Mouse (Mus musculus) heart, embryonic 16.5 days (tissue): ENCODE data around the gene Kcnk16. TPM values are rescaled to one million over a fixed set of nuclear protein-coding genes. Genes with fewer than 3 reads are reported as not detected.
A peak's percentile ranks its signal among the peaks of the same experiment; 100 is the strongest.

Experiments used
- ATAC-seq: fragments of 200-750 bp; cut with Nextera tagmentation; replicated peaks from 2 replicates; pipeline ENCODE4 v1.8.0; 2017; ENCODE audit warnings: moderate number of reproducible peaks; ENCODE audit not compliant: insufficient read depth, low FRiP score; ENCODE audit errors: extremely low read depth
- H3K27ac ChIP-seq: fragments of 300-500 bp; sonication (generic); 2 replicates; pipeline ENCODE4 v1.5.1; 2014; ENCODE audit warnings: mild to moderate bottlenecking, low read length, control low read depth, moderate library complexity
- H3K27me3 ChIP-seq: fragments of 300-500 bp; sonication (generic); 2 replicates; pipeline ENCODE4 v1.6.1; 2014; ENCODE audit warnings: low read length, mixed read lengths; ENCODE audit not compliant: control insufficient read depth, insufficient read depth
- H3K36me3 ChIP-seq: fragments of 300-500 bp; sonication (generic); 2 replicates; pipeline ENCODE4 v1.6.1; 2014; ENCODE audit not compliant: control insufficient read depth, insufficient read depth
- H3K4me1 ChIP-seq: fragments of 300-500 bp; sonication (generic); 2 replicates; pipeline ENCODE4 v1.6.1; 2014; ENCODE audit warnings: low read length, mixed read lengths; ENCODE audit not compliant: control insufficient read depth, insufficient read depth
- H3K4me2 ChIP-seq: fragments of 300-500 bp; sonication (generic); 2 replicates; pipeline ENCODE4 v1.6.1; 2014; ENCODE audit warnings: low read depth, mild to moderate bottlenecking, control low read depth, low read length
- H3K4me3 ChIP-seq: fragments of 300-500 bp; sonication (generic); 2 replicates; pipeline ENCODE4 v1.5.1; 2014; ENCODE audit warnings: mild to moderate bottlenecking, control low read depth, low read length
- H3K9ac ChIP-seq: fragments of 300-500 bp; sonication (generic); 2 replicates; pipeline ENCODE4 v1.6.1; 2014; ENCODE audit warnings: low read length, control low read depth
- H3K9me3 ChIP-seq: fragments of 300-500 bp; sonication (generic); replicated peaks from 2 replicates; pipeline ENCODE4 v1.6.1; 2016; ENCODE audit warnings: low read length; ENCODE audit not compliant: control insufficient read depth
- WGBS: fragments of 180-500 bp; shearing (Covaris S2); extraction: QIAGEN DNeasy Blood & Tissue Kit; methylation state at CpG from one replicate; pipeline ENCODE4 v1.1.7; 2014; 5-methylcytosine and 5-hydroxymethylcytosine counted together
- polyA plus RNA-seq: library from polyadenylated mRNA; unstranded; fragments of >200 nt; fragmentation: Nextera tagmentation; extraction: Ambion mirVana; gene quantifications from 2 replicates; pipeline ENCODE4 v1.2.1, GENCODE M21; 2015

The Kcnk16 gene
- polyA plus RNA-seq, 1 experiment from 2014 or later: not detected

DNA sequence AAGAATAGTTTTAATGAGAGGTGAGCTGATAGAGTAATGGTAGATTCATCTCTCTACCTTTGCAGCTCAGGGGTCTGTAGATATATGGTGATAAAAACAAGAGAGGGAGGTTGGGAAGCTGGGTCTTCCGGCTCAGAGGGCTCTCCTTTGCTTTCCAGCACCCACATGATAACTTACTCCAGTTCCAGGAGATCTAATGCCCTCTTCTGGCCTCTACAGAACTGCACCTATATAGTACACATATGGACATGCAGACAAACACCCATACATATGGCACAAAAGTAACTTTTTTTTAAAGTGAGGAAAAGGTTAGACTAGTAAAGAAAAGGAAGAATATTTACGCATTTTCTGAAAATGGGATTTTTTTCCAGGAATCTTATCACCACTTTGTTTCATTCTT is 34.6 kb downstream of the Kcnk16 start:
- no peak overlapping the region for H3K27ac ChIP-seq

DNA sequence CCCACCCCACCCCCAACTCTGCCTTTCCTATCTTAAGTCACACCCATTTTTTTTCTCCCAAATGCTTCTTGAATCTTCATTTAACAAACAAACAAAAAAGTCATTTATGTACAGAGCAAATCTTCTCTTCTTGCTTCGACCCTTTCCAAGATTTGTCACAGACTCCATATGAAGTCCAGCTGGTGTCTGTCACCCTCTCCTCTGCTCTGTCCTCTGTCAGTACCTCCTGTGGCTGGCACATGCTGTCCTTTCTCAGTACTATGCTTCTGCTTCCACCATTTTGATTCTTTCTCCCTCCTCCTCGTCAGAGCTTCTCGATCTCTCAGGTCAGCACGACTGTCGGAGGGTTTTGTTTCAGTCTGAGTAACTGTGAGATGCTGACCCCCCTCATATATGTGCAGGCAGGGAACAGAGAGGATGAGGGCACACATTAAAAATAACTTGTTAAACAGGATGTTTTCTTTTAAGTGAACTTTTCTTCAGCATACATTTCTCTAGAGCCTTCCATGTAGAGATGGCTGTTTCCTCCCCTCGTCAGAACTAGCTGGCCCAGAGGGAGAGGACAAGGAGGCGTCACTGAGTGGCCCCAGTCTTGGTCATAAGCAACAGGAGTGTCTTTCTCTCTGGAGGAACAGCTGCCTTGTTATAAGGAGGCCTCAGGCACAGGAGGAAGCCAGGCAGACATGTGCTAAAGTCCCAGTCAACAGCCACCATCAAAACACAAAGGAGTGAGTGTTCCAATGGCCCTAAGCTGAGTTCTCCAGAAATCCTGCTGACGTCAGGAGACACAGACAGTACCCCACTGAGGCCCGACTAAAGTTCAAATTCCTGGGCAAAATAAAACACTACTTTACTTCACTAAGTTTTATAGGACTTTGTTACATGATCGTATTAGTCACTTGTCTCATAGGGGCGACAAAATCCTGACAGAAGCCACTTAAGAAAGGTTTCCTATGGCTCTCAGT is 35.7 kb downstream of the Kcnk16 start:
- Histone ChIP-seq H3K36me3 (no peaks in the 10 kb centered on the region), H3K27me3 (no peaks in the 10 kb centered on the region), H3K4me1 (no peaks in the 10 kb centered on the region), H3K27ac (0 out of 2 replicates have a peak overlapping the region, but pooled peaks have one; percentile 9), H3K9me3 (0 out of 2 replicates have a peak, but pooled peaks cover 2% of the 10 kb centered on the region), H3K9ac (no peak overlapping the region), H3K4me2 (no peak overlapping the region), H3K4me3 (no peak overlapping the region)
- WGBS: 65% methylated on average over 11 of the region's 11 CpGs
- no peak for ATAC-seq

More for the DNA sequence above, 34.6 kb downstream of the Kcnk16 start:
- H3K9ac ChIP-seq: no peak overlapping the region
- H3K4me1 ChIP-seq: no peaks in the 10 kb centered on the region
- H3K4me3 ChIP-seq: no peak overlapping the region
- ATAC-seq: no peak
- no peaks in the 10 kb centered on the region for H3K36me3 ChIP-seq
- H3K4me2 ChIP-seq: no peak overlapping the region
- WGBS: 92% methylated on average over 2 of the region's 2 CpGs
- H3K9me3 ChIP-seq: 0 out of 2 replicates have a peak, but pooled peaks cover 2% of the 10 kb centered on the region
- no peaks in the 10 kb centered on the region for H3K27me3 ChIP-seq

DNA sequence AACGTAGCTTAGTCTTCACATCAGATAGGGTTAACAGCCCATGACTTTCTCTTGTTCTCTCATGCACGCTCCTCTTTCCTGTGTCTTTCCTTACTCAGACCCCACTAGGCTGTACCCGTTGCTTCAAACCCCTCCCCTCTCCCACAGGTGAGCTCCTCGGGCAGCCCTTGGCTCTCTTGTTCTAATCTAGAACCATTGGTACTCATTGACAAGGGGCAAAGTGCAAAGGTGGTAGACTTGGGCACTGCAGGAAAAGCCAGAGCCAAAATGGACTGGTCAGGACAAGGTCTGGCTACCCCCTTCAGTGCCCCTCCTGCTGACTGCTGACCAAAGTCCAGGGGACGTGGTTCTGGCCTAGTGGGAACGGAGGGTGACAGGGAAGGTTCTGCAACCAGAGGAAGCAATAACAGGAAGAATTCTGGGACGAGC is 38.9 kb downstream of the Kcnk16 start:
- no peaks in the 10 kb centered on the region for H3K27me3 ChIP-seq
- H3K4me2 ChIP-seq: no peak overlapping the region
- H3K4me1 ChIP-seq: peaks cover 4% of the 10 kb centered on the region; the same call in 1 of the 2 replicates
- H3K9ac ChIP-seq: no peak overlapping the region
- 79% methylated on average over 7 of the region's 7 CpGs for WGBS
- 0 out of 2 replicates have a peak, but pooled peaks cover 2% of the 10 kb centered on the region for H3K9me3 ChIP-seq
- no peak overlapping the region for H3K27ac ChIP-seq
- H3K36me3 ChIP-seq: no peaks in the 10 kb centered on the region
- no peak for ATAC-seq
- H3K4me3 ChIP-seq: no peak overlapping the region

DNA sequence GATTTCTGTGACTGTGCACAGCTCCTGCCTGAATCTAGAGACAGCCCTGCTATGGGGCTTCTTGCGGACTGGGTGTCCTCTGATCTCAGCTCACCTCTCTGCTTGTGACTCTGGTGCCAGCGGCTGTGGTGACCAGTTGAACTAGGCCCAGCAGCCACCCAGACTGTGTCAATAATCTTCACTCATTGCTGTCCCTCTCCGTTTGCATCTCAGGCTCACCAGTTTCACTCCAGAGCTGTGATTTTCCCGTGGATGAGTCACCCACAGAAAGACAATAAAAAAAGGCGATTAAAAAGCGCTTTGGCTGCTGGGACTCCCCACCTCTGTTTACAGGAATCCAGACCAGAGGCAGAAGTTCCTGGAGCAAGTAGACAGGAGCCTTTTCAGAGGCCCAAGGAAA is 39.6 kb downstream of the Kcnk16 start:
- no peak for ATAC-seq
- H3K27ac ChIP-seq: no peak overlapping the region
- WGBS: 72% methylated on average over 6 of the region's 6 CpGs
- peaks cover 4% of the 10 kb centered on the region; the same call in 1 of the 2 replicates for H3K4me1 ChIP-seq
- no peak overlapping the region for H3K4me2 ChIP-seq
- 0 out of 2 replicates have a peak, but pooled peaks cover 2% of the 10 kb centered on the region for H3K9me3 ChIP-seq
- H3K9ac ChIP-seq: no peak overlapping the region
- no peaks in the 10 kb centered on the region for H3K27me3 ChIP-seq
- no peak overlapping the region for H3K4me3 ChIP-seq
- H3K36me3 ChIP-seq: no peaks in the 10 kb centered on the region

DNA sequence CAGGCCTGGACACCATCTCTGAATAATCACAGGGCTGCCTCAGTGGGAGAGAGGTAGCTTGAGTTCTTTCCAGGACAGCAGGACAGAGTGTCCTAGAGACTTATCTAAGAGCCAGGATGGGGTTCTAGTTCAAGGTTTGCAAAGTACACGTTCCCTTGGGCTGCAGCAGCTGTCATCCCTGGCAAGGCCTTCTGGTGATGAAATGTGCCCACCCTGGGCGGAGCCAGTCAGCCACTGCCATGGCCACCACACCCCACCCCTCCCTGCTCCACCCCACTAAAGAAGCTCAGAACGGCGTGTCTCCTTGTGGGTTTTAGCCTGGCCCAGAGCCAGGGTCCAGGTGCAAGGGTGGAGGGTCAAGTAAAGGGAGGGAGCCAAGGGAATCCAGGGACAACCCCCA is 40.7 kb downstream of the Kcnk16 start:
- WGBS: 53% methylated on average over 4 of the region's 4 CpGs
- peaks cover 7% of the 10 kb centered on the region; the same call in 1 of the 2 replicates for H3K4me1 ChIP-seq
- H3K36me3 ChIP-seq: no peaks in the 10 kb centered on the region
- H3K4me3 ChIP-seq: no peak overlapping the region
- no peak overlapping the region for H3K9ac ChIP-seq
- H3K27ac ChIP-seq: no peak overlapping the region
- H3K9me3 ChIP-seq: no peaks in the 10 kb centered on the region
- no peaks in the 10 kb centered on the region for H3K27me3 ChIP-seq
- H3K4me2 ChIP-seq: no peak overlapping the region
- ATAC-seq: no peak

DNA sequence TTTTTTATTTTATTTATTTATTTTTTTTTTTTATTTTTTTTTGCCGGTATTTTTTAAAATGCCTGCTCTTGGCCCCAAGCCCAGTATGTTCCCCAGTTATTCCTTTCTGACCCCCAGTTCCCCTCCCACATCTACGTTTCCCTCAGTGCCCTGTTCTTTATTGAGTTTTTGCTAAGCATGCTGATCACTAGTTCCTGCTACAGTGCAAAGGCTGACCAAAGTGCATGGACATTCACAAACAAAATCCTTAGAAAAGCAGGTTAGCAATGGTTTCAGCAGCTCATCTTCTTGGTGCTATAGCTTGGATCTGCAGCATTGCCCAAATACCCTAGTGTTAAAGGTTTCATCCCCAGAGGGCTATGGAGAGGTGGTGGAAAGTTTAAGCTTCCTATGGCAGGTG is 42.0 kb downstream of the Kcnk16 start:
- H3K4me3 ChIP-seq: no peak overlapping the region
- H3K36me3 ChIP-seq: no peaks in the 10 kb centered on the region
- H3K4me2 ChIP-seq: no peak overlapping the region
- no peak for ATAC-seq
- no peaks in the 10 kb centered on the region for H3K27me3 ChIP-seq
- no peak overlapping the region for H3K9ac ChIP-seq
- H3K4me1 ChIP-seq: peaks cover 7% of the 10 kb centered on the region; the same call in 1 of the 2 replicates
- no peaks in the 10 kb centered on the region for H3K9me3 ChIP-seq
- H3K27ac ChIP-seq: no peak overlapping the region
- WGBS: 56% methylated on average over 2 of the region's 2 CpGs

DNA sequence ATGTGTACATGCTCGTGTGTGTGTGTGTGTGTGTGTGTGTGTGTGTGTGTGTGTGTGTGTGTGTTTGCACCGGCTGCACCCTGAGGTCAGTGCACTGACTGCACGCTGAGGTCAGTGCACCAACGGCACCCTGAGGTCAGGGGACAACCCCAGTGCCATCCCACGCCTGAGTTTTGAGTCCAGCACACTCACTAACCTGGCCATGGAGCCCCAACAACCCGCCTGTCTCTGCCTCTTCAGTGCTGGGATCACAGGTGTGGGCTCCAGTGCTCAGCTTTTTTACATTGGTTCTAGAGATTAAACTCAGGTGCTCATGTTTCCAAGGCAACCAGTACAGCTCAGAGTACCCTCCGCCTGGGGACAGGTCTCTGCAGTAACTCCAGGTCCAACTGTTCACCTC is 42.5 kb downstream of the Kcnk16 start:
- ATAC-seq: no peak
- H3K9ac ChIP-seq: no peak overlapping the region
- 62% methylated on average over 7 of the region's 7 CpGs for WGBS
- H3K27ac ChIP-seq: no peak overlapping the region
- H3K36me3 ChIP-seq: no peaks in the 10 kb centered on the region
- H3K9me3 ChIP-seq: no peaks in the 10 kb centered on the region
- no peak overlapping the region for H3K4me2 ChIP-seq
- peaks cover 7% of the 10 kb centered on the region; the same call in 1 of the 2 replicates for H3K4me1 ChIP-seq
- no peaks in the 10 kb centered on the region for H3K27me3 ChIP-seq
- H3K4me3 ChIP-seq: no peak overlapping the region

DNA sequence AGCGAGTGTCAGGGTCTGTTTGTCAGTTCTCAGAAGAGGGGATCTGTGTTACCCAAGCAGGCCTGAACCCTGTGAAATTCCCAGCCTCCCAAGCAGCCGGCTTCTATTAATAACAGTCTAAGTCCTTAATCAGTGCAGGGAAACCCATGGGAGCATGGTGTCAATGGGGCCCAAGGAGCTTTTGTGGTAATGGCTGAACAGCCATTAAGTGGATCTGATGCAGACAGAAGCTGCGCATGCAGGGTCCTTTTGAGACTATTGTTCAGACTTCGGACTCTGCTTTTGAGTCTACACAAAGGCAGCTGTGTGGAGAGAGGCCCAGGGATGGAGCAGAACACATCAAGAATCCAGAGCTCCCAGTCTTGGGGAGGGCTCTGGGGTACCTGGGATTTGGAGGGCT is 43.5 kb downstream of the Kcnk16 start:
- peaks cover 7% of the 10 kb centered on the region; the same call in 1 of the 2 replicates for H3K4me1 ChIP-seq
- 56% methylated on average over 4 of the region's 4 CpGs for WGBS
- no peak overlapping the region for H3K9ac ChIP-seq
- no peak overlapping the region for H3K4me3 ChIP-seq
- no peaks in the 10 kb centered on the region for H3K27me3 ChIP-seq
- H3K9me3 ChIP-seq: no peaks in the 10 kb centered on the region
- H3K4me2 ChIP-seq: no peak overlapping the region
- ATAC-seq: no peak
- no peaks in the 10 kb centered on the region for H3K36me3 ChIP-seq
- no peak overlapping the region for H3K27ac ChIP-seq

DNA sequence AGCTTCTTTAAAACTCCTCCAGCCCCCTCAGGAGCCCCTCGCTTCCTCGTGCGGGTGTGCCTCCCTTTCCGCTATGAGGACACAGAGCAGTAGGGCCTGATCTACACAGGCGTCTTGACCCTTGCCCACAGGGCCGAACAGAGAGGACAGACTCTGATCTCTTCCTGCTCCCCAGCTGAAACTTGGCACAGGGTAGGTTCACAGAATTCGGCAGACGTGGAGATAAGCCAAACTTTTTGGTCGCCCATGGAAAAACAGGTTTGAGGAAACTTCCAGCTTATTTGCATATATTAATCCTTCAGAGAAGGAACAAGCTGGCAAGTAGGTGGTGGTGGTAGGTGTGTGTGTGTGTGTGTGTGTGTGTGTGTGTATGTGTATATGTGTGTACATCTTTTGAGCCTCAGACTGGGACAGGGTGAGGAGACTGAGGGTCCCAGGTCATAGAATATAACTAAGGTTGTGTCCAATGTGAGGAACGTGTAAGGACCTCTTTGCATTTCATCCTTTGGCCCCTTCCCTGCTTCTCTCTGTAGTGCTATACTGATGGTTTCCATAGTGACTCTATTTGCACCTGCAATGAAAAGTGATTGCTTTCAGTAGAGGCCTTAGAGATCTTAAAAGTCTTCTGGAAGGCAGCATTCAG is 44.3 kb downstream of the Kcnk16 start:
- no peak overlapping the region for H3K27ac ChIP-seq
- H3K4me2 ChIP-seq: no peak overlapping the region
- H3K9me3 ChIP-seq: no peaks in the 10 kb centered on the region
- no peak overlapping the region for H3K9ac ChIP-seq
- peaks cover 7% of the 10 kb centered on the region; the same call in 1 of the 2 replicates for H3K4me1 ChIP-seq
- WGBS: 66% methylated on average over 10 of the region's 10 CpGs
- no peaks in the 10 kb centered on the region for H3K27me3 ChIP-seq
- no peaks in the 10 kb centered on the region for H3K36me3 ChIP-seq
- H3K4me3 ChIP-seq: no peak overlapping the region
- ATAC-seq: no peak; the same call in 1 of the 2 replicates
